Mouse (Mus musculus) lung, adult 2 months (tissue): ENCODE results near the gene Ldlrap1.

ENCODE experiments used
- CTCF ChIP-seq: fragments of 200-500 bp; IDR thresholded peaks from 2 replicates; pipeline ENCODE4 v1.5.1; 2011; ENCODE audit warnings: mild to moderate bottlenecking, low read length, control low read depth; ENCODE audit not compliant: insufficient read depth
- POLR2A ChIP-seq: fragments of 200-500 bp; IDR thresholded peaks from 2 replicates; pipeline ENCODE4 v1.6.1; 2011; ENCODE audit warnings: low read depth, mild to moderate bottlenecking, control low read depth, low read length, borderline replicate concordance; ENCODE audit errors: extremely low read depth

DNA sequence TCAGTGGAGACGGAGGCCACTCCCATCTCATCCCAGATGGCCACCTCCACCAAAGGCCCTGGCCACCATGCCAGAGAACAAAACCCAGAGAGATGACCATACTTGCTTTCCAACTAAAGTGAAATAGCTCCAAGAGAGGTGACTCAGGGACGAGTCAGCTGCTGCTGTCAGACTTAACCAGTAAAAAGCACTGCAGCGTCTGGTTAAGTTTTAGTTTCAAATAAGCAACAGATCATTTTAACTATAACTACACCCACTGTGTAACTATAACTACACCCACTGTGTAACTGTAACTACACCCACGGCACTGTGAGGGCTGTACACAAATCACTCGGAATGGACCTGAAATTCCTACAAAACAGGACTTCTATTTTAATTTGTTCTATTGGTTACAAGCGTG is 46.7 kb downstream of the Ldlrap1 start:
- TF ChIP-seq CTCF (no peak), POLR2A (no peak)
